9 mouse cellular contexts compared by ENCODE assay signal in the genomic region with DNA sequence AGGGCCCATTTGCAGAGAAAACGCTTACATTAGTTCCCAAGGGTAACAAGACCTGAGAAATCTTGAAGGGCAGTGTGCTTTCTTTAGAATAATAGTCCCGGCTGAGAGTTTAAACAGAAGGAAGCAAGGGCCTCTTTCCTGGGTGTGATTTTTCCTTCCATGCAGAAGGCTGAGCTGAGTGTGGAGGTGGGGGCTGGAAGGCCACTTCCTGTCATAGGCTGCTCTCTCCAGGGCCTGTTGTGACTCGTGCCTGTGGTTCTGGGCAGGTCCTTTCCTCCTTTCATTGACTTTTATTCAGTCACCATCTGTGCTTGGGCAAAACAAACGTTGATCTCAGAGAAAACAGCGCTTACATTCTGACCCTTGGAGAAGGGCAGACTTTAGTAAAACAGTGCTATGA. TPM values are rescaled to one million over a fixed set of nuclear protein-coding genes. Genes with fewer than 3 reads are reported as not detected.
DNase-seq lines count a peak whose midpoint lies in the region; ATAC-seq and TF ChIP-seq lines count a peak whose summit lies in the region.
"Had no signal": no experiment of that assay in that cellular context is flagged by ENCODE, and none has a peak within 500 bp of the region (broad histone marks: within the 10 kb centered on the region; RNA-seq: fewer than 3 reads in every experiment).

No protein-coding gene starts in this region.

- peak; percentile 56; the same call in 1 of the 2 replicates for ATAC-seq in lung, embryonic 14.5 days (ENCODE audit: insufficient read depth)
- ATAC-seq in stomach, postnatal 0 days (ENCODE audit: low FRiP score, low TSS enrichment), result peak; percentile 58; the same call in 1 of the 2 replicates

- peaks cover 6% of the 10 kb centered on the region; the same call in 1 of the 2 replicates for H3K4me1 ChIP-seq in lung, embryonic 14.5 days (ENCODE audit: insufficient read depth)
- H3K4me1 ChIP-seq in stomach, postnatal 0 days (replicated peaks; ENCODE audit: control insufficient read depth, insufficient read depth), result no peaks in the 10 kb centered on the region

- TF ChIP-seq EP300 in stomach, postnatal 0 days (optimal IDR thresholded peaks at IDR 0.05), result no peak

- WGBS in lung, embryonic 14.5 days, result 24% methylated on average over 5 of the region's 5 CpGs
- WGBS in stomach, postnatal 0 days, result 11% methylated on average over 5 of the region's 5 CpGs

- peak overlapping the region; percentile 66 for H3K9ac ChIP-seq in lung, embryonic 14.5 days
- H3K9ac ChIP-seq in stomach, postnatal 0 days (ENCODE audit: low read length), result no peak overlapping the region; the same call in 1 of the 2 replicates

- no peak for TF ChIP-seq CTCF in lung, embryonic 14.5 days (IDR thresholded peaks at IDR 0.05; ENCODE audit: low read depth)
- TF ChIP-seq CTCF in stomach, postnatal 0 days (IDR thresholded peaks at IDR 0.05; ENCODE audit: low read depth), result no peak

- intact Hi-C loops in left cerebral cortex, postnatal 14 days (cut with DNase I), result no loop called here

- peak overlapping the region; percentile 54 for H3K4me3 ChIP-seq in lung, embryonic 14.5 days (ENCODE audit: low read depth, low read length)
- H3K4me3 ChIP-seq in stomach, postnatal 0 days (ENCODE audit: low read depth, low read length), result peak overlapping the region; percentile 54

- peak; percentile 43 to 52 for DNase-seq in urinary bladder, adult 18-20 months (ENCODE audit: low spot score in 2 of 2)
- no peak for DNase-seq in urinary bladder, postnatal 10 days (ENCODE audit: low spot score)
- peak; percentile 49 to 71 for DNase-seq in heart, adult 9 months (ENCODE audit: low spot score in 2 of 2)
- DNase-seq in kidney, adult 11 months, result peak; percentile 25
- peak; percentile 46 for DNase-seq in lung, embryonic 14.5 days
- peak; percentile 40 for DNase-seq in stomach, postnatal 0 days (ENCODE audit: low spot score)
- DNase-seq in left cerebral cortex, postnatal 14 days (ENCODE audit: low spot score in 2 of 2), result no peak
- DNase-seq in right cerebral cortex, adult 2 months (ENCODE audit: low spot score in 2 of 2), result no peak

- no peaks in the 10 kb centered on the region for H3K36me3 ChIP-seq in lung, embryonic 14.5 days (ENCODE audit: insufficient read depth)
- H3K36me3 ChIP-seq in stomach, postnatal 0 days (ENCODE audit: control insufficient read depth, insufficient read depth, low read length), result no peaks in the 10 kb centered on the region
- H3K36me3 ChIP-seq: neural tube, embryonic 12.5 days had no signal

- peak overlapping the region; percentile 86 for H3K27ac ChIP-seq in lung, embryonic 14.5 days (ENCODE audit: low read depth)
- H3K27ac ChIP-seq in stomach, postnatal 0 days (replicated peaks), result peak overlapping the region; percentile 91
- H3K27ac ChIP-seq: neural tube, embryonic 12.5 days had no signal

- H3K4me2 ChIP-seq in lung, embryonic 14.5 days, result peak overlapping the region; percentile 88
- peak overlapping the region; percentile 68 for H3K4me2 ChIP-seq in stomach, postnatal 0 days (replicated peaks; ENCODE audit: low read depth)

- H3K9me3 ChIP-seq in lung, embryonic 14.5 days (ENCODE audit: low read depth, low read length), result no peaks in the 10 kb centered on the region
- no peaks in the 10 kb centered on the region for H3K9me3 ChIP-seq in stomach, postnatal 0 days (ENCODE audit: control insufficient read depth, low read length)
- H3K9me3 ChIP-seq: neural tube, embryonic 12.5 days had no signal

- H3K27me3 ChIP-seq in lung, embryonic 14.5 days (ENCODE audit: insufficient read depth, low read length), result no peaks in the 10 kb centered on the region
- H3K27me3 ChIP-seq in stomach, postnatal 0 days (ENCODE audit: control insufficient read depth, insufficient read depth, low read length), result no peaks in the 10 kb centered on the region

RNA-seq across cellular contexts. Expression of a gene that starts 1.2 kb away (rescaled TPM):
- 52.1 and 55.8 TPM in 2 replicates for polyA plus RNA-seq in lung, embryonic 14.5 days (2014; fragmentation: Nextera tagmentation; extraction: Ambion mirVana)
- 62.7 and 63.5 TPM in 2 replicates for polyA plus RNA-seq in stomach, postnatal 0 days (2015; fragmentation: Nextera tagmentation; extraction: Ambion mirVana)
- total RNA-seq in left cerebral cortex, postnatal 14 days (2021), result 10 to 100 TPM; 26.8 to 27.9 TPM

RNA-seq across cellular contexts. Expression of a gene that starts 24.0 kb away (rescaled TPM):
- 300 and 367 TPM in 2 replicates for polyA plus RNA-seq in lung, embryonic 14.5 days (2014; fragmentation: Nextera tagmentation; extraction: Ambion mirVana)
- polyA plus RNA-seq in stomach, postnatal 0 days (2015; fragmentation: Nextera tagmentation; extraction: Ambion mirVana), result 324 and 346 TPM in 2 replicates
- 10 to 100 TPM; 26.2 to 27.5 TPM for total RNA-seq in left cerebral cortex, postnatal 14 days (2021)

Comparison
In these comparisons a context has a peak if more than half of its experiments do, and no peak if none do; other contexts are left out.
1. DNase-seq: peak in urinary bladder, adult 18-20 months (2 of 2), heart, adult 9 months (2 of 2), kidney, adult 11 months (single experiment), lung, embryonic 14.5 days (single experiment) and stomach, postnatal 0 days (single experiment); none in urinary bladder, postnatal 10 days (single experiment), left cerebral cortex, postnatal 14 days (0 of 2) and right cerebral cortex, adult 2 months (0 of 2).